Mouse (Mus musculus) forebrain, embryonic 13.5 days (tissue): Measurements from ENCODE around the gene Spty2d1. TPM values are rescaled to one million over a fixed set of nuclear protein-coding genes. Genes with fewer than 3 reads are reported as not detected.

Experiments
- ATAC-seq: fragments of 200-750 bp; cut with Nextera tagmentation; 2 replicates; pipeline ENCODE4 v1.8.0; 2017
- H3K27ac ChIP-seq: fragments of 300-500 bp; sonication (generic); 2 replicates; pipeline ENCODE4 v1.5.1; 2015; ENCODE audit warnings: inconsistent platforms, mild to moderate bottlenecking, moderate library complexity
- H3K27me3 ChIP-seq: fragments of 300-500 bp; sonication (generic); 2 replicates; pipeline ENCODE4 v1.6.1; 2015; ENCODE audit warnings: mild to moderate bottlenecking, inconsistent platforms
- H3K36me3 ChIP-seq: fragments of 300-500 bp; sonication (generic); 2 replicates; pipeline ENCODE4 v1.6.1; 2015; ENCODE audit warnings: mild to moderate bottlenecking, inconsistent platforms; ENCODE audit not compliant: poor library complexity, severe bottlenecking
- H3K4me1 ChIP-seq: fragments of 300-500 bp; sonication (generic); 2 replicates; pipeline ENCODE4 v1.6.1; 2015; ENCODE audit warnings: inconsistent platforms
- H3K4me2 ChIP-seq: fragments of 300-500 bp; sonication (generic); 2 replicates; pipeline ENCODE4 v1.6.1; 2015; ENCODE audit warnings: inconsistent platforms, mild to moderate bottlenecking, moderate library complexity
- H3K4me3 ChIP-seq: fragments of 300-500 bp; sonication (generic); 2 replicates; pipeline ENCODE4 v1.5.1; 2015; ENCODE audit warnings: mild to moderate bottlenecking, inconsistent platforms
- H3K9ac ChIP-seq: fragments of 300-500 bp; sonication (generic); 2 replicates; pipeline ENCODE4 v1.6.1; 2015; ENCODE audit warnings: mild to moderate bottlenecking, inconsistent platforms
- H3K9me3 ChIP-seq: fragments of 300-500 bp; sonication (generic); replicated peaks from 2 replicates; pipeline ENCODE4 v1.6.1; 2016; ENCODE audit warnings: inconsistent platforms
- WGBS: fragments of 180-500 bp; shearing (Covaris S2); methylation state at CpG from one replicate; pipeline ENCODE4 v1.1.7; 2015; 5-methylcytosine and 5-hydroxymethylcytosine counted together
- polyA plus RNA-seq: library from polyadenylated mRNA; unstranded; fragments of >200 nt; fragmentation: Nextera tagmentation; extraction: Ambion mirVana; gene quantifications from 2 replicates; pipeline ENCODE4 v1.2.1, GENCODE M21; 2015

Spty2d1 gene
- 12.0 and 12.4 TPM in 2 replicates for polyA plus RNA-seq

DNA sequence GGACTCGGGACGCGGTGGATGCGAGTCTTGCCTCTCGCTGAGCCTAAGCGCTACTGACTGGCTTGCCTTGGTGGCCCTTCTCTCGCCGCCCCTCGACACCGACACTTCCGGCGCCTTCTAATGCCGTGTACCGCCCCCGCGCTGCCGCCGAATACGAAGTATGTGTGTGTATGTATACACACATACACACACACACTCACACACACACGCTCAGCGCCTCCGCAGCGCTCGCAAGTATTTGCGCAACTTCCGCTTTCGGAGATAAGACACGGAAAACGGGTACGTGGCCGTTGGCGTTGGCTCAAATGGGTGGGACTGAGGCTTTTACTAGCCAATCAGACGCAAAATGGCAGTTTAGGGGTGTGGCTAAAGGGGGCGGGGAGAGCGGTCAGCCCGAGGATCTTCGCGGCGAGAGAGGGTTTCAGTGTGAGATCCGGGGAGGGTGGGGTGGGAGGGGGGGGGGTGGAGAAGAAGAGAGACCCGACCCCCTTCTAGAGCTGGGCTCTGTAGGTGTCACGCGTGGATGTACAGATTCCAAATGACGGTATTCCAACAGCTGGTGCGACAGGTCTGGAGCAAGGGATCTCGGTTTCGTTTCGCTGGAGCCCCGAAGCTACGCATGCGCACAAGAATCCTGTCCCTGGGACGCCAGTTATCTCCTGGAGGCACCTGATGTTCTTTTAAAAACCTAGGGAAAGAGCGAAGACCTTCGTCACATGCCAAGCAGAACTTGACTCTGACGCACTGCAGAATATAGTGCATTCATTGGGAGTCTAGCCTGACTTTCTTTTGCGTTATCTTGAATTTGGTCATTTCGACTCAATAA lies at the start of gene Spty2d1:
Spty2d1 (minus strand) TSS at position 244 of the 826 bp plus-strand sequence.
- peak within 1 kb of the TSS; percentile 69 for H3K9ac ChIP-seq
- peaks cover 48% of the 10 kb centered on the region for H3K4me1 ChIP-seq
- 1% methylated on average over 57 of the region's 57 CpGs for WGBS
- H3K27me3 ChIP-seq = no peaks in the 10 kb centered on the region
- peak within 1 kb of the TSS; percentile 67 for H3K4me3 ChIP-seq
- ATAC-seq = peak; percentile 96
- no peaks in the 10 kb centered on the region for H3K36me3 ChIP-seq
- H3K27ac ChIP-seq = peak within 1 kb of the TSS; percentile 82
- H3K9me3 ChIP-seq = no peaks in the 10 kb centered on the region
- H3K4me2 ChIP-seq = peak within 1 kb of the TSS; percentile 95

DNA sequence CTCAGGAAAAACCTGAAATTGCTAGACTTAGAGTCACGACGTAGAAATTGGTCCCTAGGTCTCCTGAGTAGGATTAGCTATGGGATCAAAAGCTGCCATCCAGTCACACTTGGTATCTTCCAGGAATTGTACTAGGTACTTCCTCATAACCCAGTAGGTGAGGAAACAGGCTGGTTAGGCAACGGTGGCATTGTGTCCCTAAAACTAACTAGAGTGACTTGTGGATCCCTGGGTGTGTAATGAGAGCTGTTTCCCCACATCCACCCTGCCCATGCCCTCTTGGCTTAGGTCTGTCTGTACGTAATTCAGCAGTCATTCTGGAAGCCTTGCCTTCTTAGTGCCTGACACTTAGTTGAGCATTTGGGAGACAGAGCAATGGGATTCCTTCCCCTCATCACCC lies 48.1 kb upstream of the Spty2d1 start:
- Histone ChIP-seq H3K27me3 (no peaks in the 10 kb centered on the region), H3K27ac (no peak overlapping the region), H3K36me3 (peaks cover 8% of the 10 kb centered on the region), H3K9me3 (no peaks in the 10 kb centered on the region), H3K4me3 (no peak overlapping the region), H3K4me2 (no peak overlapping the region), H3K9ac (no peak overlapping the region), H3K4me1 (peaks cover 16% of the 10 kb centered on the region)
- no peak for ATAC-seq
- WGBS = 90% methylated on average over 4 of the region's 4 CpGs

DNA sequence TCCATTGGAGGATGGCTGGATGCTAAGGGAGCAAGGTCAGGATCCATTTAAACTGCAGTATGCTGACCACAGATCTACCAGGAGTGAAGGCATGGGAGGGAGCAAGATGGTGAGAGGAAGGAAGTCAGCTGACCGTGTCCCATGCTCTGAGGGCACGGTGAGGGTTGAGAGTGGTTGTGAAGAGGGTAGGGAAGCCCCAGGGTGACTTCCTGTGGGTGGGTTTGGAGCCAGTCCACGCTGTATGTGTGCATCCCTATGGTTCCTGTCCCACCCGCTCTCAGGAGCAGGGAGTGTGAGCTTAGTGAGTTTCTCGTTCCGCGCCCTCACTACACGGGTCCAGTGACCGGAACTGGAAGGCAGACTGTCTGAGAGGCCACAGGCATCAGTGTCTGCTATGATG lies 47.5 kb upstream of the Spty2d1 start:
- WGBS = 83% methylated on average over 9 of the region's 9 CpGs
- no peak overlapping the region for H3K27ac ChIP-seq
- no peaks in the 10 kb centered on the region for H3K27me3 ChIP-seq
- no peak overlapping the region for H3K4me2 ChIP-seq
- no peaks in the 10 kb centered on the region for H3K9me3 ChIP-seq
- no peak overlapping the region for H3K9ac ChIP-seq
- ATAC-seq = no peak
- H3K4me1 ChIP-seq = peaks cover 21% of the 10 kb centered on the region
- peaks cover 8% of the 10 kb centered on the region for H3K36me3 ChIP-seq
- H3K4me3 ChIP-seq = no peak overlapping the region

DNA sequence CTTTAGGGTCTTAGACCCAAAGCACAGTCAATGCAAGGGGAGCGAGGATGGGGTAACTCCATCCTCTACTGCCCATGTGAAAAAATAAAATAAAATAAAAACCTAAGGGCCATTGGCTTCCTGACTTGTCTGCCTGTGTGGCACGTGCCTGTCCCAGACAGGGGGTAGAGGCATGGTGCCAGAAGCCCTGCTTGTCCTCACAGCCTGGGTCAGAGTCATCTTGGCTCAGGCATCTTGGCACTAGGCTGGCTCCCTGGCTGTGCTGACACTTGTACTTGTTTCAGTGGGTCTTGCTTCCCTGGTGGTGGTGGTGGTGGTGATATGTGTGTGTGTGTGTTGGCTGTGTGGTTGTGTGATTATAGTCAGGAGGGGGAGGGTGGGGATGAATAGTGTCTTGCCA lies 46.5 kb upstream of the Spty2d1 start:
- Histone ChIP-seq H3K9me3 (no peaks in the 10 kb centered on the region), H3K4me2 (no peak overlapping the region), H3K27me3 (0 out of 2 replicates have a peak, but pooled peaks cover under 1% of the 10 kb centered on the region), H3K4me1 (peaks cover 21% of the 10 kb centered on the region), H3K36me3 (peaks cover 8% of the 10 kb centered on the region), H3K27ac (no peak overlapping the region), H3K9ac (no peak overlapping the region), H3K4me3 (no peak overlapping the region)
- WGBS = 70% methylated on average over 2 of the region's 2 CpGs
- ATAC-seq = no peak

DNA sequence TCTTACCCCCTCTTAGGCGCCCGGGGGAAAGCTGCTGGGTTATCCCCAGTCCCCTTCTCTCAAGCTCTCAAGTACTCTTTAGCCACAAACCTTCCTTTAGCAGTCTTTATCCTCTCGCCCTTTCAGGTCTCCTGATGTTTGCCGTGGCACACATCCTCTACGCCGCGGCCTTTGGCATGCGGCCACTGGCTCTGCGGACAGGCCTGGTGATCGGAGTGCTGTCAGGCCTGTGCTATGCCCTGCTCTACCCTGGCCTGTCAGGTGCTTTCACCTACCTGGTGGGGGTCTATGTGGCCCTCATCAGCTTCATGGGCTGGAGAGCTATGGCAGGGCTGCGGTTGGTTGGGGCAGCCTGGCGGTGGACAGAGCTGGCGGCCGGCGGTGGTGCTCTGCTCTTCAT lies 45.1 kb upstream of the Spty2d1 start:
- peaks cover 21% of the 10 kb centered on the region for H3K4me1 ChIP-seq
- peaks cover 8% of the 10 kb centered on the region for H3K36me3 ChIP-seq
- H3K27ac ChIP-seq = no peak overlapping the region
- H3K9ac ChIP-seq = no peak overlapping the region
- no peaks in the 10 kb centered on the region for H3K9me3 ChIP-seq
- no peak for ATAC-seq
- H3K4me3 ChIP-seq = no peak overlapping the region
- no peak overlapping the region for H3K4me2 ChIP-seq
- WGBS = 94% methylated on average over 15 of the region's 15 CpGs
- H3K27me3 ChIP-seq = peaks cover 11% of the 10 kb centered on the region; the same call in 1 of the 2 replicates

DNA sequence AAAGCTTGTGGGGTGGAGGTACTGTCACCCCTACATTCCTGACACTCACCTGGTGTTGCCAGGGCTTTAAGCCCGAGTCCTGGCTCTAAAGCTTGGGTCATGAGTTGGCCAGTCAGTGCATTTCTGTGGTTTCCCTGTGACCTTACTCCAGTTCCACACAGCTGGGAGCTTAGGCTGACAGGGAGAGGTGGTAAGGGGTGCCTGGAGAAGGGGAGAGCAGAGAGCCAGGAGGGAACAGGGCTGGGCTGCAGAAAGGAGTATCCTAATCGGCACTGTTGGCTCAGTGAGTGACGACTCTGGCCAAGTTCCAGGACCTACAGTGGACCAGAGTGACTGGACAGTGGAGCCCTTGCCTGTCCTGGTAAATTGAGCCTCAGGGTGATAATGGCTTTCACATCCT lies 44.1 kb upstream of the Spty2d1 start:
- Histone ChIP-seq H3K9ac (peak overlapping the region; percentile 12; the same call in 1 of the 2 replicates), H3K4me1 (peaks cover 21% of the 10 kb centered on the region), H3K4me2 (peak overlapping the region; percentile 87), H3K9me3 (no peaks in the 10 kb centered on the region), H3K4me3 (no peak overlapping the region), H3K36me3 (peaks cover 8% of the 10 kb centered on the region), H3K27me3 (peaks cover 11% of the 10 kb centered on the region; the same call in 1 of the 2 replicates), H3K27ac (0 out of 2 replicates have a peak overlapping the region, but pooled peaks have one; percentile 48)
- 39% methylated on average over 3 of the region's 3 CpGs for WGBS
- ATAC-seq = no peak

DNA sequence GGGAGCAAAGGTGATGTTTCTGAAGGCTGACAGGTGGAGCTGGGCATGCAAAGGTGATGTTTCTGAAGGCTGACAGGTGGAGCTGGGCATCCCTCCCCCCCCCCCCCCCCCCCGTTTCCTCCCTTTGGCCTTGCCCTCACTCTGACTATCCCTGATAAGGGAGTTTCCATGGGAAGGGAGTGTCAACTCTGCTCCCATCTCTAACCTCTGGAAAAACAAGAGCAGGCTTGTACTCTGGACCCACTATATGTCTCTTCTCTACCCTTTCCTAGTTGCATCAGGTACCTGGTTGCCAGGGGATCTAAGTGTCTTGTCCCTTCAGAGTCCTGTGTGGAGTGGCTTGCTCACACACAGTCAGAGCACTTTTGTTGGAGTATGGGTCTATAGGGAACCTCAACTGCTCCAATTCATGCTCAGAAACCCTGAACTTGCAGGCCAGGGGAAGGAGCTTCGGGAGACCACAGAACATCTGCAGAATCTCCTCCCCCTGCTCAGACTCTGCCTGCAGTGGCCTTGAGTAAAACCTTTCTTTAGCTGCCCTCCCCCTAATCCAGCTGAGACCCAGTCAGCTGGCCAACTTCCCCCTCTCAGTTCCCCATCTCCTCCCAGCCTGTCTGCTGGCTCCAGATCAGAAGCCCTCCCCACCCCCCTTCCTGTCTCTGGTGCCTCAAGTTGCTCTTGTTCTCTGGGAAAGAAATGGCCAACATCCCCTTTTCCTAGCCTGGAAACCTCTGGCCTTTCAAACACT lies 43.4 kb upstream of the Spty2d1 start:
- Histone ChIP-seq H3K27me3 (peaks cover 11% of the 10 kb centered on the region; the same call in 1 of the 2 replicates), H3K4me2 (peak overlapping the region; percentile 87), H3K4me1 (peaks cover 21% of the 10 kb centered on the region), H3K4me3 (peak overlapping the region; percentile 85), H3K9ac (peak overlapping the region; percentile 12), H3K9me3 (no peaks in the 10 kb centered on the region), H3K36me3 (peaks cover 8% of the 10 kb centered on the region), H3K27ac (peak overlapping the region; percentile 48; the same call in 1 of the 2 replicates)
- 9% methylated on average over 1 of the region's 2 CpGs for WGBS
- ATAC-seq = no peak

DNA sequence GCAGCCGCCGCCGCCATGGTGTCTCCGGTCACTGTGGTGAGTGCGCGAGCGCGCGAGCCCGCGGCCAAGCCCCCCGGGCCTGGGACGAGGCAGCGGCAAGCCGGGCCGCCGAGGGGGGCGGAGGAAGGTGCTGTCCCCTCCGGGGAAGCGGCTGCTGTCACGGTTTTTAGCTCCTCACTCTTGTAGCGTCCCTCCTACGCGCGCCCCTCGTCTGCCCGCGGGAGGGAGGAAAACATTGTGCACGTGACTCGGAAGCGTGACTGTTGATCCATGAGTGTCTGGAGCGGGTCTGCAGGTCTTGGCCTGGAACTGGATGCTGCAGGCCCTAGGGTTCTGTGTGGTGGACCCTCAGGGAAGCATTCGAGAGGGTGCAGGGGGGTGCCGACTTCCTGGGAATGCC lies 42.6 kb upstream of the Spty2d1 start:
- WGBS = 0% methylated on average over 20 of the region's 34 CpGs

DNA sequence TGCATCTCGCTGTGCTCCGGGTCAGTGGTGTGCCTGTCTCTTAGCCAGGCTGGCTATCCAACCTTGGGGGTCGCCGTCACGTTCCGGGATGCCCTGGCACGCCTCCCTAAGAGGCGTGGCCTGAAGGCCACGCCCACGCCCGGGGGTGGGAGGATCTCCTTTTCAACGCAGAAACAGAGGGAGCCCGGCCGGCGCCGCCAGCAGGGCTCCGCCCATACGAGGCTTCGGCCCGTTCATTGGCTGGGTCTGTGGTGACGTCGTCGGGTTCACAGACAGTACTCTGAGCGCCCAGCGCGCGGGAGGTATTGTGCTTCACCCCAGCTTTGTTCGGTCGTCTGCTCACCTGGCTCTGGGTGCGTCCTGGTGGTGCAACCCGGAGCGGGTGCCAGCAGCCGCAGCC lies 42.2 kb upstream of the Spty2d1 start, which contains the start of gene Tmem86a:
Tmem86a (plus strand) TSS at position 236 of the 400 bp plus-strand sequence.
- Histone ChIP-seq H3K4me2 (peak within 1 kb of the TSS; percentile 87), H3K4me3 (peak within 1 kb of the TSS; percentile 85), H3K4me1 (peaks cover 21% of the 10 kb centered on the region), H3K9ac (peak within 1 kb of the TSS; percentile 91), H3K27ac (peak within 1 kb of the TSS; percentile 87), H3K9me3 (no peaks in the 10 kb centered on the region), H3K36me3 (peaks cover 8% of the 10 kb centered on the region), H3K27me3 (peaks cover 11% of the 10 kb centered on the region; the same call in 1 of the 2 replicates)
- under 1% methylated on average over 33 of the region's 33 CpGs for WGBS
- ATAC-seq = peak; percentile 100

More for the DNA sequence above, 42.6 kb upstream of the Spty2d1 start:
- Histone ChIP-seq H3K9ac (peak overlapping the region; percentile 91), H3K9me3 (no peaks in the 10 kb centered on the region), H3K4me1 (peaks cover 21% of the 10 kb centered on the region), H3K4me2 (peak overlapping the region; percentile 87), H3K36me3 (peaks cover 8% of the 10 kb centered on the region), H3K4me3 (peak overlapping the region; percentile 85), H3K27ac (peak overlapping the region; percentile 87), H3K27me3 (peaks cover 11% of the 10 kb centered on the region; the same call in 1 of the 2 replicates)
- peak; percentile 75 for ATAC-seq

DNA sequence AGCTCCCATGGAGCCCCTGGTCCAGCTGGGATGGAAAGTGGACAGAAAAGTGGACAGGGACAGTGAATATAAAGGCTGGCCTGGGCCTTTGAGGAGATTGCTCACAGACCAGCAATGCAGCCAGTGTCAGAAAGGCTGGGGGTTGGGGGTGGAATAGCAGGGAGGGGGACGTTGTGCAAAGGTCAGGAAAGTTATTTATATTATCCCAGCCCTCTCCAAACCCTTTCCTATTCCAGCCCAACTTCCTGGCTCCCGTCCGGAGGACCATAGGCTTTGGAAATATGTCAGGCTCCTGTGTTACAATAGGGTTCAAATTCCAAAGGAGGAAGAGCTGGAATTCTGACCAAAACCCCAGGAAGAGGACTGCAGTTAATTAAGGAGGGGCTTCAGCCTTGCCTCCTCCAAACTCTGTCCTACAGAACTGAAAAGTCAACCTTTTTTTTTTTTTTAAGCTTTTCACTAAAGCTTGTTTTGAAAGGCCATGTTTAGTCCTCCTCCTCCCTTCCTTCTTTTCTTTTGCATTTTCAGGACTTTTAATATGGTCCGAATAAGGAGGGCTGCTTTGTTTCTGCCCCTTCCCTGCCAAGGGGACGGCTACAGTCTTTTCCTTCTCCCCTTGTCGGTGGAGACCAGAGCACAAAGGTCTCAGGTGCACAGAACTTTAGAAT lies 34.7 kb upstream of the Spty2d1 start:
- H3K36me3 ChIP-seq = no peaks in the 10 kb centered on the region
- H3K9me3 ChIP-seq = no peaks in the 10 kb centered on the region
- no peak overlapping the region for H3K4me2 ChIP-seq
- no peak overlapping the region for H3K4me3 ChIP-seq
- no peak overlapping the region for H3K9ac ChIP-seq
- H3K27ac ChIP-seq = no peak overlapping the region
- WGBS = 48% methylated on average over 6 of the region's 6 CpGs
- no peak for ATAC-seq
- no peaks in the 10 kb centered on the region for H3K27me3 ChIP-seq
- no peaks in the 10 kb centered on the region for H3K4me1 ChIP-seq

DNA sequence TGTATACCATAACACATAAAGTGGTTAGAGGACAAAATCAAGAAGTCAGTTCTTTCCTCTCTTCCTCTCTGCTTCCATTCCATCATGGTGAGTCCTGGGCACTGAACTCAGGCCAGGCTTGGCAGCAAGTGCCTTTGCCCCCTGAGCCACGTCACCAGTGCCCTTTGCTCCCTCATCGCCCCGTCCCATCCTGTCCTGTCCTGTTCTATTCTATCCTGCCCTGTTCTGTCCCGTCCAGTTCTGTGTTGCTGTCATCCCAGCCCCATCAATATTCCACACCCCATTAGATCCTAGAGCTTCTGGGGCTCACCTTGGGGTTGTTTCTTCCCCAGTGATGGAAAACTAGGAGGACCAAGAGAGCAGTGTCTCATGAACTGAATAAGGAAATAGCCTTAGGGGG lies 33.9 kb upstream of the Spty2d1 start:
- H3K9ac ChIP-seq = no peak overlapping the region
- no peak overlapping the region for H3K4me2 ChIP-seq
- H3K4me3 ChIP-seq = no peak overlapping the region
- H3K27me3 ChIP-seq = no peaks in the 10 kb centered on the region
- no peaks in the 10 kb centered on the region for H3K36me3 ChIP-seq
- no peaks in the 10 kb centered on the region for H3K9me3 ChIP-seq
- no peak overlapping the region for H3K27ac ChIP-seq
- WGBS = 71% methylated on average over 4 of the region's 4 CpGs
- H3K4me1 ChIP-seq = no peaks in the 10 kb centered on the region
- no peak for ATAC-seq
